Mouse (Mus musculus): ENCODE data around the gene Gstm7. TPM values are rescaled to one million over a fixed set of nuclear protein-coding genes. Genes with fewer than 3 reads are reported as not detected.
A peak's percentile ranks its signal among the peaks of the same experiment; 100 is the strongest.
"Not testable (repeated sequence)": the region's sequence is repeated elsewhere in the genome, so short reads cannot be mapped to it uniquely, and the experiment has no call there.

Gene Gstm7
- total RNA-seq (2014; rRNA removed) (29.8 and 41.1 TPM in 2 replicates), polyA plus RNA-seq (2015; fragmentation: Nextera tagmentation; extraction: Ambion mirVana) (39.0 and 39.7 TPM in 2 replicates)

- Histone ChIP-seq H3K9ac (replicated peaks; ENCODE audit: low read length) (0 out of 2 replicates have a peak within 1 kb of the TSS, but pooled peaks have one; percentile 17), H3K9me3 (ENCODE audit: low read length) (no peaks in the 10 kb centered on the region), H3K36me3 (ENCODE audit: insufficient read depth, low read length) (no peaks in the 10 kb centered on the region), H3K4me2 (ENCODE audit: low read depth, low read length) (peak within 1 kb of the TSS; percentile 42), H3K27me3 (ENCODE audit: insufficient read depth, low read length) (no peaks in the 10 kb centered on the region), H3K27ac (peak within 1 kb of the TSS; percentile 78), H3K4me3 (ENCODE audit: low read length) (peak within 1 kb of the TSS; percentile 22; the same call in 1 of the 2 replicates), H3K4me1 (ENCODE audit: insufficient read depth, low read length) (peaks cover 5% of the 10 kb centered on the region; the same call in 1 of the 2 replicates)
- DNase-seq (ENCODE audit: low spot score), result peak; percentile 98
- TF ChIP-seq CTCF (IDR thresholded peaks at IDR 0.05; ENCODE audit: low read depth), result peak; percentile 59
- peak; percentile 99 for ATAC-seq
- WGBS, result 3% methylated on average over 10 of the region's 10 CpGs
These were observed at the start of gene Gstm7 for GRCm38 (mm10) chr3:107931670-107932069. Gene Gstm7, minus strand, starts transcription at chr3:107931817.

GRCm38 (mm10) chr3:107981261-107981660, 49.6 kb upstream of the Gstm7 start:
- peak; percentile 56; the same call in 1 of the 2 replicates for ATAC-seq
- peak; percentile 27 for TF ChIP-seq CTCF (IDR thresholded peaks at IDR 0.05; ENCODE audit: low read depth)
- 63% methylated on average over 3 of the region's 3 CpGs for WGBS

GRCm38 (mm10) chr3:107977691-107978090, 46.1 kb upstream of the Gstm7 start:
- no peaks in the 10 kb centered on the region for H3K4me1 ChIP-seq (ENCODE audit: insufficient read depth, low read length)
- ATAC-seq (no peak), DNase-seq (ENCODE audit: low spot score) (no peak)
- no peak overlapping the region for H3K4me2 ChIP-seq (ENCODE audit: low read depth, low read length)
- no peak overlapping the region for H3K9ac ChIP-seq (replicated peaks; ENCODE audit: low read length)
- WGBS, result 90% methylated on average over 3 of the region's 3 CpGs
- H3K36me3 ChIP-seq (ENCODE audit: insufficient read depth, low read length), result no peaks in the 10 kb centered on the region
- H3K27ac ChIP-seq, result no peak overlapping the region
- no peak for TF ChIP-seq CTCF (IDR thresholded peaks at IDR 0.05; ENCODE audit: low read depth)
- no peak overlapping the region for H3K4me3 ChIP-seq (ENCODE audit: low read length)
- H3K9me3 ChIP-seq (ENCODE audit: low read length), result no peaks in the 10 kb centered on the region
- no peaks in the 10 kb centered on the region for H3K27me3 ChIP-seq (ENCODE audit: insufficient read depth, low read length)

More at GRCm38 (mm10) chr3:107981261-107981660, 49.6 kb upstream of the Gstm7 start:
- no peaks in the 10 kb centered on the region for H3K27me3 ChIP-seq (ENCODE audit: insufficient read depth, low read length)
- DNase-seq (ENCODE audit: low spot score), result peak; percentile 16
- H3K9me3 ChIP-seq (ENCODE audit: low read length), result no peaks in the 10 kb centered on the region
- H3K4me1 ChIP-seq (ENCODE audit: insufficient read depth, low read length), result no peaks in the 10 kb centered on the region
- no peak overlapping the region for H3K4me3 ChIP-seq (ENCODE audit: low read length)
- H3K27ac ChIP-seq, result no peak overlapping the region
- H3K36me3 ChIP-seq (ENCODE audit: insufficient read depth, low read length), result no peaks in the 10 kb centered on the region
- H3K4me2 ChIP-seq (ENCODE audit: low read depth, low read length), result no peak overlapping the region
- H3K9ac ChIP-seq (replicated peaks; ENCODE audit: low read length), result no peak overlapping the region

- no peaks in the 10 kb centered on the region for H3K4me1 ChIP-seq (ENCODE audit: insufficient read depth, low read length)
- H3K27ac ChIP-seq, result no peak overlapping the region
- no peak overlapping the region for H3K4me2 ChIP-seq (ENCODE audit: low read depth, low read length)
- H3K9ac ChIP-seq (replicated peaks; ENCODE audit: low read length), result no peak overlapping the region
- no peaks in the 10 kb centered on the region for H3K9me3 ChIP-seq (ENCODE audit: low read length)
- H3K36me3 ChIP-seq (ENCODE audit: insufficient read depth, low read length), result no peaks in the 10 kb centered on the region
- ATAC-seq (no peak), DNase-seq (ENCODE audit: low spot score) (no peak)
- WGBS, result 97% methylated on average over 1 of the region's 1 CpGs
- H3K27me3 ChIP-seq (ENCODE audit: insufficient read depth, low read length), result no peaks in the 10 kb centered on the region
- no peak for TF ChIP-seq CTCF (IDR thresholded peaks at IDR 0.05; ENCODE audit: low read depth)
- no peak overlapping the region for H3K4me3 ChIP-seq (ENCODE audit: low read length)
These were observed 42.6 kb upstream of the Gstm7 start for GRCm38 (mm10) chr3:107974237-107974636.

GRCm38 (mm10) chr3:107972070-107972469, 40.5 kb upstream of the Gstm7 start:
- Histone ChIP-seq H3K9ac (replicated peaks; ENCODE audit: low read length) (no peak overlapping the region), H3K4me3 (ENCODE audit: low read length) (no peak overlapping the region), H3K4me2 (ENCODE audit: low read depth, low read length) (no peak overlapping the region), H3K27ac (no peak overlapping the region), H3K27me3 (ENCODE audit: insufficient read depth, low read length) (no peaks in the 10 kb centered on the region), H3K36me3 (ENCODE audit: insufficient read depth, low read length) (no peaks in the 10 kb centered on the region), H3K9me3 (ENCODE audit: low read length) (no peaks in the 10 kb centered on the region), H3K4me1 (ENCODE audit: insufficient read depth, low read length) (no peaks in the 10 kb centered on the region)
- 87% methylated on average over 3 of the region's 3 CpGs for WGBS
- no peak for TF ChIP-seq CTCF (IDR thresholded peaks at IDR 0.05; ENCODE audit: low read depth)
- DNase-seq (ENCODE audit: low spot score), result no peak
- ATAC-seq, result no peak

- not testable (repeated sequence) for DNase-seq (ENCODE audit: low spot score); H3K9me3 ChIP-seq (ENCODE audit: low read length); H3K4me3 ChIP-seq (ENCODE audit: low read length); H3K4me1 ChIP-seq (ENCODE audit: insufficient read depth, low read length); ATAC-seq; H3K9ac ChIP-seq (replicated peaks; ENCODE audit: low read length); H3K27ac ChIP-seq; H3K27me3 ChIP-seq (ENCODE audit: insufficient read depth, low read length); H3K36me3 ChIP-seq (ENCODE audit: insufficient read depth, low read length); H3K4me2 ChIP-seq (ENCODE audit: low read depth, low read length)
- 47% methylated on average over 3 of the region's 3 CpGs for WGBS
These were observed 39.5 kb upstream of the Gstm7 start for GRCm38 (mm10) chr3:107971101-107971500.

- no peaks in the 10 kb centered on the region for H3K9me3 ChIP-seq (ENCODE audit: low read length)
- no peak for ATAC-seq
- no peak for TF ChIP-seq CTCF (IDR thresholded peaks at IDR 0.05; ENCODE audit: low read depth)
- no peak within 1 kb of the TSS for H3K9ac ChIP-seq (replicated peaks; ENCODE audit: low read length)
- H3K36me3 ChIP-seq (ENCODE audit: insufficient read depth, low read length), result no peaks in the 10 kb centered on the region
- DNase-seq (ENCODE audit: low spot score), result no peak
- H3K27me3 ChIP-seq (ENCODE audit: insufficient read depth, low read length), result no peaks in the 10 kb centered on the region
- 70% methylated on average over 13 of the region's 13 CpGs for WGBS
- H3K4me2 ChIP-seq (ENCODE audit: low read depth, low read length), result no peak within 1 kb of the TSS
- H3K4me3 ChIP-seq (ENCODE audit: low read length), result no peak within 1 kb of the TSS
- no peak within 1 kb of the TSS for H3K27ac ChIP-seq
- 0 out of 2 replicates have a peak, but pooled peaks cover 3% of the 10 kb centered on the region for H3K4me1 ChIP-seq (ENCODE audit: insufficient read depth, low read length)
These were observed 37.2 kb upstream of the Gstm7 start, which contains the start of gene Gstm3 for GRCm38 (mm10) chr3:107968724-107969395. Gene Gstm3, minus strand, starts transcription at chr3:107969283.
